Mouse (Mus musculus) hindbrain, embryonic 10.5 days (tissue): Measurements from ENCODE around the gene Zfp933. TPM values are rescaled to one million over a fixed set of nuclear protein-coding genes. Genes with fewer than 3 reads are reported as not detected.
"Not testable (repeated sequence)": the region's sequence is repeated elsewhere in the genome, so short reads cannot be mapped to it uniquely, and the experiment has no call there.

Experiments used
- DNase-seq: peaks from one replicate; pipeline ENCODE4 v3.0.0-alpha.2; 2017; ENCODE audit warnings: low spot score
- H3K27ac ChIP-seq: fragments of 300-500 bp; sonication (generic); 2 replicates; pipeline ENCODE4 v1.5.1; 2016; ENCODE audit warnings: mild to moderate bottlenecking, moderate library complexity
- H3K27me3 ChIP-seq: fragments of 300-500 bp; sonication (generic); 2 replicates; pipeline ENCODE4 v1.6.1; 2016; ENCODE audit warnings: mild to moderate bottlenecking; ENCODE audit not compliant: poor library complexity, insufficient read depth, severe bottlenecking
- H3K36me3 ChIP-seq: fragments of 300-500 bp; sonication (generic); 2 replicates; pipeline ENCODE4 v1.6.1; 2016; ENCODE audit warnings: mild to moderate bottlenecking, moderate library complexity
- H3K4me1 ChIP-seq: fragments of 300-500 bp; sonication (generic); replicated peaks from 2 replicates; pipeline ENCODE4 v1.6.1; 2016; ENCODE audit warnings: mild to moderate bottlenecking
- H3K4me3 ChIP-seq: fragments of 300-500 bp; sonication (generic); 2 replicates; pipeline ENCODE4 v1.5.1; 2016; ENCODE audit warnings: mild to moderate bottlenecking, moderate library complexity
- H3K9me3 ChIP-seq: fragments of 300-500 bp; sonication (generic); 2 replicates; pipeline ENCODE4 v1.6.1; 2016; ENCODE audit warnings: mild to moderate bottlenecking, moderate library complexity
- WGBS: fragments of 180-500 bp; shearing (Covaris S2); methylation state at CpG from one replicate; pipeline ENCODE4 v1.1.7; 2016; 5-methylcytosine and 5-hydroxymethylcytosine counted together
- polyA plus RNA-seq: library from polyadenylated mRNA; unstranded; fragments of >200 nt; fragmentation: Nextera tagmentation; extraction: Ambion mirVana; gene quantifications from 2 replicates; pipeline ENCODE4 v1.2.1, GENCODE M21; 2016

The Zfp933 gene
- polyA plus RNA-seq, 1 experiment from 2014 or later: 4.4 TPM

DNA sequence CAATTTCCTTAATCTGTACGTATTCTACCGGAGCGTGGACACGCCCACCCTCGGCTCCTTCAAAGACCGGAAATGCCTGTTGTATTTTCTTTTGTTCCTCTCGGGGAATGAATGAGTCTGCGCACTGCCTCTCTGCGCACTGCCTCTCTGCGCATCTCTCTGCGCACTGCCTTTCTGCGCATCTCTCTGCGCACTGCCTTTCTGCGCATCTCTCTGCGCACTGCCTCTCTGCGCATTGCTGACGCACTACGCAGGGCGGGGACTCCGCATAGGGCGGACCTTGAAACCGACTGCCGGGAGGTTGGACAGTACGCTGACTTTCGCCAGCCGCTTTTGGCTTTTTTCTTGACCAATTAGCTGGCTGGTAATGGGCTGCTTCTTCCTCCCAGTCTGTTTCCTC is 8.9 kb downstream of the Zfp933 start:
- not testable (repeated sequence) for H3K27ac ChIP-seq, H3K4me1 ChIP-seq, DNase-seq, H3K4me3 ChIP-seq, H3K27me3 ChIP-seq
- WGBS: 99% methylated on average over 23 of the region's 26 CpGs
- H3K36me3 ChIP-seq: peaks cover 44% of the 10 kb centered on the region
- peaks cover 38% of the 10 kb centered on the region for H3K9me3 ChIP-seq

DNA sequence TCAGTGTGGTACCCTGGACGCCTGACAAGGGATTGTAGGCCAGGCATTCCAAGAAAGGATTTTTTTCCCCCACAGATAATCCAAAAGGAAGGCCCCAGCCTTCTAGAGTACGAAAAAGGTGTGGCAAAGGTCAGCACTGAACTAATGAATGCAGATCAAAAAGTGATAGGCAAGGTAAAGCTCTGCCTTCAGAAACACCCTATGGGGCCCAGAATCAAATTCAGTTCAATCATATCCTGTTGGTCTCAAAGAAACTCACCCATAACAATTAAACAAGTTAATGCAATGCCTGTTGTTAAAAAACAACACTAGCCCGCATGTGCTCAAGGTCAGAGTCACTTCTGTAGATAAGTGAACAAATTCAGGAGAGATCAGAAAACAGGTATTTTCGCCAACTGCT is 23.8 kb downstream of the Zfp933 start:
- DNase-seq: no peak
- WGBS: 92% methylated on average over 4 of the region's 4 CpGs
- peaks cover 95% of the 10 kb centered on the region for H3K9me3 ChIP-seq
- no peaks in the 10 kb centered on the region for H3K4me1 ChIP-seq
- peaks cover 77% of the 10 kb centered on the region for H3K36me3 ChIP-seq
- no peak overlapping the region for H3K4me3 ChIP-seq
- no peaks in the 10 kb centered on the region for H3K27me3 ChIP-seq
- H3K27ac ChIP-seq: no peak overlapping the region

DNA sequence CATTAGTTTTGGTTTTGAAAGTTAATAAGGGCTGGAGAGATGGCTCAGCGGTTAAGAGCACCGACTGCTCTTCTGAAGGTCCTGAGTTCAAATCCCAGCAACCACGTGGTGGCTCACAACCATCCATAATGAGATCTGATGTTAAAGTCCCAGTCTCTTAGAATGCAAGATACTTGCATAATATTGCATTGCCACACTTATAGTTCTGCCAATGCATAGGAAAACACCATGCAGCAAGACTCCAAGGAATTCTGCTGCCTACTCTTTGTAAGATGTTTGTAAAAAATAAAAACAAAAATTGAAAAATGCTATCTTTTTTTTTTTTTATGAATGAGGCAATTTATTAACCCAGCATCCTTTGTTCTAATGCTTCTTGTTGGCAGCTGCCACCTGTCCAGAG is 26.8 kb downstream of the Zfp933 start:
- 88% methylated on average over 3 of the region's 3 CpGs for WGBS
- not testable (repeated sequence) for H3K4me3 ChIP-seq, H3K4me1 ChIP-seq, H3K27me3 ChIP-seq, H3K27ac ChIP-seq, DNase-seq
- Histone ChIP-seq H3K9me3 (peaks cover 80% of the 10 kb centered on the region), H3K36me3 (peaks cover 47% of the 10 kb centered on the region)

GRCm38 (mm10) chr4:147819659-147820058 is 28.5 kb downstream of the Zfp933 start:
- H3K27me3 ChIP-seq, H3K27ac ChIP-seq, DNase-seq, H3K4me1 ChIP-seq, H3K4me3 ChIP-seq: not testable (repeated sequence)
- H3K9me3 ChIP-seq: peaks cover 70% of the 10 kb centered on the region
- H3K36me3 ChIP-seq: peaks cover 29% of the 10 kb centered on the region
- WGBS: 84% methylated on average over 7 of the region's 7 CpGs

DNA sequence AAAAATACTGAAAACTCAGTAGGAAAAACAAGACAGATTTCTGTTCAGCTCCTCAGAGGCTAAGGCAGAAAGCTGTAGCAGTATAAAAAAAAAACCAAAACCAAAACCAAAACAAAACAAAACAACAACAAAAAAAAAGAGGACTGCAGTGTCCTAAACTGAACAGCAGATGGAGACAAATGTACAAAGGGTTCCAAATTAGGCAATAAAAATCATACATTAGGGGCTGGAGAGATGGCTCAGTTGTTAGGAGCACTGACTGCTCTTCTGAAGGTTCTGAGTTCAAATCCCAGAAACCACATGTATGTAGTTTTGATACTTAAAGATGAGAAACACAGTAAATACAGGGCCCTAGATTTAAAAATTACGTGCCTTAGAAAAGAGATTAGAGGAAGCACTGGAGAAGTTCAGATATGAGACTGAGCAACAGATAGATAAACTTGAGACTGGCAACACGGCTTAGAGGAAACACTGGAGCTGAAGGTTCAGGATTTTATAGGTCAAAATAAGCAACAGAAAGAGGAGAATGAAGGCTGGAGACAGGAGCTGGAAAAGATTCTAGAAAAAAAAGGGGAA is 33.5 kb downstream of the Zfp933 start:
- H3K9me3 ChIP-seq: peaks cover 25% of the 10 kb centered on the region; the same call in 1 of the 2 replicates
- no peak overlapping the region for H3K4me3 ChIP-seq
- no peak overlapping the region for H3K27ac ChIP-seq
- no peaks in the 10 kb centered on the region for H3K36me3 ChIP-seq
- WGBS: 83% methylated on average over 2 of the region's 2 CpGs
- no peaks in the 10 kb centered on the region for H3K4me1 ChIP-seq
- no peak for DNase-seq
- no peaks in the 10 kb centered on the region for H3K27me3 ChIP-seq

DNA sequence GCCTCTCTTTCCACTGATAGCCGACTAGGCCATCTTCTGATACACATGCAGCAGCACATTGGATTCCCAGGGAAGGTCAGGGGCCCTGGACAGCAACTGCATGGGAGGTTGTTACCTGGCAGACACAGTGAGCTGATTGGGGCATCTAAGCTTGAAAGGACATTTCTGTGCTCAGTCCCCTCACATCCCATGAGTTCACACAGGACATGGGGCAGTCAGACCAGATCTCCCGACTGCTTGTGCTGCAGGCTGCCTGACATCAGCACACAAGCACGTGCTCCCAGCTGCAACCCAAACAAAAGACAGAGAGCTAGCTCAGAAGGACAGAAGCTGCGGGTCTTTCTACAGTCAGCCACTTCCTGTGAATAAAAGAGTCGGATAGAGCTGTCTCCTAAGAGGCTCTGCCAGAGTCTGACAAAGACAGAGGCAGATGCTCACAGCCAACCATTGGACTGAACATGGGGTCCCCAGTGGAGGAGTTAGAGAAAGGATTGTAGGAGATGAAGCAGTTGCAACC is 34.9 kb downstream of the Zfp933 start:
- DNase-seq: no peak
- peaks cover 16% of the 10 kb centered on the region; the same call in 1 of the 2 replicates for H3K9me3 ChIP-seq
- H3K27me3 ChIP-seq: no peaks in the 10 kb centered on the region
- no peak overlapping the region for H3K27ac ChIP-seq
- 47% methylated on average over 5 of the region's 5 CpGs for WGBS
- H3K4me1 ChIP-seq: peaks cover 10% of the 10 kb centered on the region; the same call in 1 of the 2 replicates
- no peaks in the 10 kb centered on the region for H3K36me3 ChIP-seq
- no peak overlapping the region for H3K4me3 ChIP-seq

- peak overlapping the region; percentile 61 for H3K4me3 ChIP-seq
- peaks cover 10% of the 10 kb centered on the region for H3K36me3 ChIP-seq
- peak; percentile 3 for DNase-seq
- H3K9me3 ChIP-seq, H3K27me3 ChIP-seq, H3K4me1 ChIP-seq, H3K27ac ChIP-seq: not testable (repeated sequence)
- WGBS: 50% methylated on average over 2 of the region's 2 CpGs
These were observed 38.2 kb downstream of the Zfp933 start for GRCm38 (mm10) chr4:147809966-147810304.

GRCm38 (mm10) chr4:147809292-147809965 is 38.7 kb downstream of the Zfp933 start, which contains the start of gene Zfp984:
TSS of gene Zfp984 (minus strand) at chr4:147809788.
- DNase-seq: peak; percentile 60
- not testable (repeated sequence) for H3K27me3 ChIP-seq, H3K4me1 ChIP-seq, H3K9me3 ChIP-seq
- Histone ChIP-seq H3K27ac (peak within 1 kb of the TSS; percentile 82), H3K36me3 (peaks cover 15% of the 10 kb centered on the region), H3K4me3 (peak within 1 kb of the TSS; percentile 61)
- 15% methylated on average over 15 of the region's 15 CpGs for WGBS

DNA sequence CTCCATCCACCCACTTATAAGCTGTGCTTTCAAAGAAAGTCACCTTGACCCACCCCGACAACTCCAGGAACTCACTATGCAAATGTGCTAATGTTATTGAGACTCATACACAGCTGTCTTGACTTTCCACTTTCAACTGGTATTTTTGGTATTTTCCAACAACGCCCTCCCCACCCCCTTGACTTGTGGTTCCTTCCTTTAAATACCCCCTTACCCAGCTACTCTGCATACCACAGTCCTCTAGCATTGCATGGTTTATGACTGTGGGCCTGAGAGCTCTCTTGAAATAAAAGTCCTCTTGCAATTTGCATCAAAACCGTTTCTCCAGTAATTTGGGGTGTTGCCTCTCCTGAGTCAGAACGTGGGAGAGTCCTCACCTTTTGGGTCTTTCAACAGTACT is 39.7 kb downstream of the Zfp933 start:
- not testable (repeated sequence) for H3K4me1 ChIP-seq, H3K27ac ChIP-seq, H3K27me3 ChIP-seq, H3K9me3 ChIP-seq, DNase-seq
- Histone ChIP-seq H3K36me3 (peaks cover 25% of the 10 kb centered on the region), H3K4me3 (peak overlapping the region; percentile 61; the same call in 1 of the 2 replicates)
- 81% methylated on average over 4 of the region's 4 CpGs for WGBS

DNA sequence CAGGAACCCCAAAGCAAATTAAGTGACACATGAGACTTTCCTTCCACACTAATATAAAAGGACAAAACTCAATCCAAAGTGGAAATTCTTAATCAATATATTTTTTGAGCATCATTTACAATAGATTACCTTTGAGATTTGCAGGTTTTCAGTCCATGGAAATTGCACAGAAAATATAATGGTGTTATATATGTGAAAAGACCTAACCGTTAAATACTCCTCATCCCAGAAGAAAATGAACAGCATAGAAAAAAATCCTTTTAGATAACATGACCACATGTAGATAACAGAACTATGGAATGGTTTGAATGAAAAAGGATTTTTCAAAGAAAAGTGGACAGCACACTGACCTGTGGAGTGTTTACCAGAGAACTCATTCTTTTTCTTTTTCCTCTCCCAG is 52.9 kb downstream of the Zfp933 start:
- H3K4me3 ChIP-seq, H3K27me3 ChIP-seq, H3K4me1 ChIP-seq, DNase-seq, H3K27ac ChIP-seq: not testable (repeated sequence)
- WGBS: 92% methylated on average over 1 of the region's 1 CpGs
- peaks cover 34% of the 10 kb centered on the region for H3K9me3 ChIP-seq
- H3K36me3 ChIP-seq: peaks cover 26% of the 10 kb centered on the region

DNA sequence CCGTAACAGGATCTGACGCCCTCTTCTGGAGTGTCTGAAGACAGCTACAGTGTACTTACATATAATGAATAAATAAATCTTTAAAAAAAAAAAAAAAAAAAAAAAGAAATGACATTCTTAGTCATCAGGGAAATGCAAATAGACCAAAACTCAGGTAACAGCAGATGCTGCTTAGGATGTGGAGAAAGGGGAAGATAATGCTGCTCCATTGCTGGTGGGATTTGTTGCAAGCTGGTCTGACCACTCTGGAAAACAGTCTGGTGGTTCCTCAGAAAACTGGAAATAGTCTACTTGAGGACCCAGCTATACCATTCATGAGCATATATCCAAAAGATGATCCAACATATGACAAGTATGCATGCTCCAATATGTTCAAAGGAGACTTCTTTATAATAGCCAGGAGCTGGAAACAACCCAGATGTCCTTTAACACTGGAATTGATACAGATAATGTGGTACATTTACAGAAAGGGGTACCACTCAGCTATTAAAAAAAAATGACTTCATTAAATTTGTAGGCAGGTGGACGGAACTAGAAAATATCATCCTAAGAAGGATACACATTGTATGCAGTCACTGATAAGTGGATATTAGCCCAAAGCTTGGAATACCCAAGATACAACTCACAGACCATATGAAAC is 54.0 kb downstream of the Zfp933 start:
- Histone ChIP-seq H3K9me3 (peaks cover 34% of the 10 kb centered on the region), H3K36me3 (peaks cover 26% of the 10 kb centered on the region)
- 96% methylated on average over 3 of the region's 3 CpGs for WGBS
- not testable (repeated sequence) for DNase-seq, H3K4me1 ChIP-seq, H3K27ac ChIP-seq, H3K4me3 ChIP-seq, H3K27me3 ChIP-seq

- WGBS: 64% methylated on average over 2 of the region's 2 CpGs
- not testable (repeated sequence) for H3K4me3 ChIP-seq, H3K27ac ChIP-seq, DNase-seq, H3K27me3 ChIP-seq, H3K4me1 ChIP-seq
- peaks cover 37% of the 10 kb centered on the region for H3K9me3 ChIP-seq
- peaks cover 26% of the 10 kb centered on the region for H3K36me3 ChIP-seq
These were observed 54.7 kb downstream of the Zfp933 start for GRCm38 (mm10) chr4:147793390-147793916.

GRCm38 (mm10) chr4:147791729-147792128 is 56.4 kb downstream of the Zfp933 start:
- not testable (repeated sequence) for H3K27me3 ChIP-seq, DNase-seq, H3K4me1 ChIP-seq, H3K4me3 ChIP-seq, H3K27ac ChIP-seq
- peaks cover 49% of the 10 kb centered on the region for H3K9me3 ChIP-seq
- peaks cover 30% of the 10 kb centered on the region for H3K36me3 ChIP-seq
